Mouse (Mus musculus): ENCODE measurements at regions not wholly inside any gene's neighbourhood (a gene's known extent, or its start where the extent isn't known, plus 50 kb on each side); places are given as distances from the start of the nearest gene placed in this dataset.
A peak's percentile ranks its signal among the peaks of the same experiment; 100 is the strongest.

GRCm38 (mm10) chr16:95196622-95197021 lies 60.7 kb upstream of the Kcnj15 start:
- DNase-seq = peak; percentile 75

GRCm38 (mm10) chr16:95198795-95199563 lies 58.4 kb upstream of the Kcnj15 start:
- DNase-seq = no peak

- no peak for DNase-seq
These were observed 55.1 kb upstream of the Kcnj15 start for GRCm38 (mm10) chr16:95202126-95202883.

- no peak for DNase-seq
These were observed 54.3 kb upstream of the Kcnj15 start for GRCm38 (mm10) chr16:95203026-95203425.

- no peak for DNase-seq
These were observed 53.6 kb upstream of the Kcnj15 start for GRCm38 (mm10) chr16:95203790-95204189.

- no peak for DNase-seq
These were observed 52.9 kb upstream of the Kcnj15 start for GRCm38 (mm10) chr16:95204507-95204906.

GRCm38 (mm10) chr16:95206445-95206844 lies 50.9 kb upstream of the Kcnj15 start:
- no peak for DNase-seq

GRCm38 (mm10) chr16:95207547-95207946 lies 49.8 kb upstream of the Kcnj15 start:
- DNase-seq = no peak
